Mouse (Mus musculus): ENCODE results near the gene Chad. TPM values are rescaled to one million over a fixed set of nuclear protein-coding genes. Genes with fewer than 3 reads are reported as not detected.

Gene Chad
- total and polyA plus RNA-seq, 2 experiments from 2014 or later: 0.44 TPM; not detected in 1

DNA sequence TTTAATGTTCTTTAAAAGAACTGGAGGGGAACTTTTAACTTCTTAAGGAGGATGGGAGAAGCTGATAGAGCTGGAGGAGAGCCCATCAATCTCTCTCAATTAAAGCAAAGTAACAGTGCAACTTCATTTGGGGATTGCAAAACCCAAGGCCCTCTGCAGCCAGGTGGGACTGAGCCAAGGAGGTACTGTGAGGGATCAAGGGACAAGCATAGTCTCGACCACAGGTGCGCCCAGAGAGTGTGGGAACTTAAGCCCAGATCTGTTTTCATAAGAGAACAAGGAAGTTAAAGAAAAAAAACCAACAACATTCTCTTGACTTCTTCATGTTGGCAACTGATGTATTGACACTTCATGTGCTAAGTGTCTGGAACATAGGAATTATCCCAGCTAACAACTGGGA lies 10.2 kb downstream of the Chad start:
- no peak overlapping the region for H3K9ac ChIP-seq
- no peak for DNase-seq
- WGBS: 88% methylated on average over 2 of the region's 2 CpGs
- H3K36me3 ChIP-seq (ENCODE audit: insufficient read depth): no peaks in the 10 kb centered on the region
- no peak overlapping the region for H3K4me2 ChIP-seq (ENCODE audit: low read depth)
- no peak for ATAC-seq
- no peak for TF ChIP-seq CTCF (IDR thresholded peaks at IDR 0.05; ENCODE audit: low read depth)
- H3K9me3 ChIP-seq (ENCODE audit: low read length): no peaks in the 10 kb centered on the region
- H3K27me3 ChIP-seq (ENCODE audit: insufficient read depth, low read length): no peaks in the 10 kb centered on the region
- H3K27ac ChIP-seq (ENCODE audit: low read depth, low read length): no peak overlapping the region
- no peak overlapping the region for H3K4me3 ChIP-seq (ENCODE audit: low read depth, low read length)
- no peaks in the 10 kb centered on the region for H3K4me1 ChIP-seq (ENCODE audit: insufficient read depth)

DNA sequence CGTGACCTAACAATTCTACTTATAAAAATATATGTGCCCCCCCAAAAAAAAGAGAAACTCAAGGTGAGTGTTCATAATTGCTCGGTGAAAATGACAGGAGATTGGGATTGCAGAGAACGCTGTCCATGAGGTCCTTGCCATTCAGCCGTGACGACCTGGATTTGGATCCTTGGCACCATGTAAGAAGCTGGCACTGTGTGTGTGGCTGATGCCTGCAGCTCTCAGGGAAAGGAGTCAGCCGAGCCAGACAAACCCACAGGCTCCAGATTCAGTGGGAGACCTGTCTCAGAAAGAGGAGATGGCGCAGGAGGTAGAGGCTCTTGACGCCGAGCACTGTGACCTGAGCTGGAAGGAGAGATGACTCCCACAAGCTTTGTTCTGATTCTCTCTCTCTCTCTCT lies 11.5 kb downstream of the Chad start:
- H3K4me3 ChIP-seq (ENCODE audit: low read depth, low read length): no peak overlapping the region
- no peak for DNase-seq
- WGBS: 84% methylated on average over 9 of the region's 9 CpGs

DNA sequence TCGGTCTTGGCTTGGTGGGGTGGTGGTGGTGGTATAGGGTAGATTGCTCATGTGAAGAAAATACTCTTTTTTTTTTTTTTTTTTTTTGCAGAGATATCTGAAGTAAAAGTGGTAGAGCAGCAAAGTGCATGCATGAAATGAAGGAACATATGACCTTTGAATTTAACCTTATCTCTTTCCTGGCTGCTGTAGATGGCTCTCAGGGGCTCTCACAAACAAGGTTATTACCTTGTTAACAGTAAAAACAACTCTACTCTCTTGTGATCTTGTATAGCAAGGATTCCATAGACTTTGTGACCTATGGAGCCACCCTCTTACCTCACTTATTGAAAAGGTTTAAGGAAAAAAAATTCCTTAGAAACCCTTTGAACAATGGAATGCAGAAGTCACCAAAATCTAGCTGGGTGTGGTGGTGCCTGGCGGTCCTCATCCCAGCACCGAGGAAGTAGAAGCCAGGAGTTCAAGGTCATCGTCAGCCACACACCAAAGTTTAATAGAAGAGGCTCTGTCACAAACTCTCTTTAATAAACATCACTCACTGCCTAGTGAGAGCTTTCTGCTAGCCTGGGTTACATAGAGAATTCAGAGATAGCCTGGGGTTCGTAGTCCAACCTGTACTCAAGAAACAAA lies 15.4 kb downstream of the Chad start:
- no peak for DNase-seq
- WGBS: 90% methylated on average over 5 of the region's 5 CpGs
- no peak for ATAC-seq
- no peaks in the 10 kb centered on the region for H3K36me3 ChIP-seq (ENCODE audit: insufficient read depth)
- H3K4me2 ChIP-seq (ENCODE audit: low read depth): no peak overlapping the region
- H3K9ac ChIP-seq: no peak overlapping the region
- no peaks in the 10 kb centered on the region for H3K9me3 ChIP-seq (ENCODE audit: low read length)
- no peak for TF ChIP-seq CTCF (IDR thresholded peaks at IDR 0.05; ENCODE audit: low read depth)
- H3K4me1 ChIP-seq (ENCODE audit: insufficient read depth): no peaks in the 10 kb centered on the region
- no peaks in the 10 kb centered on the region for H3K27me3 ChIP-seq (ENCODE audit: insufficient read depth, low read length)
- no peak overlapping the region for H3K4me3 ChIP-seq (ENCODE audit: low read depth, low read length)
- no peak overlapping the region for H3K27ac ChIP-seq (ENCODE audit: low read depth, low read length)

More for the DNA sequence above, 11.5 kb downstream of the Chad start:
- no peaks in the 10 kb centered on the region for H3K4me1 ChIP-seq (ENCODE audit: insufficient read depth)
- H3K27me3 ChIP-seq (ENCODE audit: insufficient read depth, low read length): no peaks in the 10 kb centered on the region
- TF ChIP-seq CTCF (IDR thresholded peaks at IDR 0.05; ENCODE audit: low read depth): no peak
- ATAC-seq: no peak
- H3K4me2 ChIP-seq (ENCODE audit: low read depth): no peak overlapping the region
- H3K36me3 ChIP-seq (ENCODE audit: insufficient read depth): no peaks in the 10 kb centered on the region
- no peaks in the 10 kb centered on the region for H3K9me3 ChIP-seq (ENCODE audit: low read length)
- H3K9ac ChIP-seq: no peak overlapping the region
- H3K27ac ChIP-seq (ENCODE audit: low read depth, low read length): no peak overlapping the region

DNA sequence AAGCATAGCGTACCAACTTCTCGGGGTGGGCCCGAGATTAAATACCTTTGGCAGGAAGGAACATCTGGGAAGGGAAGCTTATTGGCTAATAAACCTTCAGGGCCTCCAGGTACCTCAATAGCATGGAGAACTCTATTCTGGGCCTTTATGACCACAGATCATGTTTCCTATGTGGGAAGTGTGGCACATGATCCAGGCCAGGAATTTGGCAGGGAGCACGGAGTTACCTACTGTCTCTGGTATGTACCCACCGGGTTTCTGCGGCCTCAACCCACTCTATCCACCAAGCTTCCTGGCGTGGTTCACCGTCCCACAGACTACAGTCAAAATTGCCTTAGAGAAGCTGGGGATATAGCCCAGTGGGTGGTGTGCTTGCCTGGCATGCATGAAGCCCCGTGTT lies 20.2 kb downstream of the Chad start:
- Histone ChIP-seq H3K4me1 (ENCODE audit: insufficient read depth) (no peaks in the 10 kb centered on the region), H3K27me3 (ENCODE audit: insufficient read depth, low read length) (no peaks in the 10 kb centered on the region), H3K36me3 (ENCODE audit: insufficient read depth) (no peaks in the 10 kb centered on the region), H3K9me3 (ENCODE audit: low read length) (no peaks in the 10 kb centered on the region), H3K9ac (no peak overlapping the region), H3K4me2 (ENCODE audit: low read depth) (no peak overlapping the region), H3K27ac (ENCODE audit: low read depth, low read length) (no peak overlapping the region), H3K4me3 (ENCODE audit: low read depth, low read length) (no peak overlapping the region)
- no peak for DNase-seq
- 97% methylated on average over 9 of the region's 9 CpGs for WGBS
- ATAC-seq: no peak
- TF ChIP-seq CTCF (IDR thresholded peaks at IDR 0.05; ENCODE audit: low read depth): no peak

DNA sequence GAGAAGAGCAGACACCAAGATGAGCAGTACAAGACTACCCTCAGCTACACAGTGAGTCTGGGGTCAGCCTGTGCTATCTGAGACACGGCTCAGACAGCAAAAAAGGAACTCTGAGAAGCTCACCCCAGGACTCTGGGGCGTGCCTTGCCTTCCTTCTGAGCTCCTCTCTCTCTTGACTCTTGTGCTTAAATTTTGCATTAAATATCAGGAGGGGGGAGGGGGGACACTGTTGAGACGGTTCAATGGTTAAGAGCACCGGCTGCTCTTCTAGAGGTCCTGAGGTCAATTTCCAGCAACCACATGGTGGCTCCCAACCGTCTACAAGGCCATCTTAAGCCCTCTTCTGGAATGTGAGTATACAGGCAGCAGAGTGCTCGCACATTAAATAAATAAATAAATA lies 22.7 kb downstream of the Chad start:
- WGBS: 85% methylated on average over 6 of the region's 6 CpGs
- Histone ChIP-seq H3K4me1 (ENCODE audit: insufficient read depth) (no peaks in the 10 kb centered on the region), H3K36me3 (ENCODE audit: insufficient read depth) (no peaks in the 10 kb centered on the region), H3K4me2 (ENCODE audit: low read depth) (no peak overlapping the region), H3K4me3 (ENCODE audit: low read depth, low read length) (no peak overlapping the region), H3K27ac (ENCODE audit: low read depth, low read length) (no peak overlapping the region), H3K9me3 (ENCODE audit: low read length) (no peaks in the 10 kb centered on the region), H3K9ac (no peak overlapping the region), H3K27me3 (ENCODE audit: insufficient read depth, low read length) (no peaks in the 10 kb centered on the region)
- no peak for ATAC-seq
- no peak for TF ChIP-seq CTCF (IDR thresholded peaks at IDR 0.05; ENCODE audit: low read depth)
- DNase-seq: no peak

DNA sequence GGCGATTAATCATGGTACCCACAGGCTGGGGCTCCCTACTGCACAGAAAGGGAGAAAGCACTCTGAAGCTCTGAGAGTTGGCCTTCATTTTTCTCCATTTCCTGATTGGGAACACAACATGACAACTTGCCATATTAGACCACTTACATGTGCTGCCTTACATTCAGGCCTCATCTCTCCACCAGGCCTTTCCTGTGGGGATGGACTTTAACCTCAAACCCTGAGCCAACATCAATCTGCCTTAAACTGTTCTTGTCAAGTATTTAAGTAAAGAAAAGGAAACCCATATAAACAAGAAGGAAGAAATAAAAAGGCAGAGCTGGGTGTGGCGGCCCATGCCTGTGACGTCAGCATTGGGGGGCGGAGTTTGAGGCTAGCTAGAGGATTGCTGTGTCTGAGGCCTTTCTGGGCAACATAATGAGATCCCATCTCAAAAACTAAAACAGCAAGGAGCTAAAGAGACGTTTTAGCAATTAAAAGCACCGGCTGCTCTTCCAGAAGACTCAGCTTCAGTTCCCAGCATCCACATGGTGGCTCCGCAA lies 31.5 kb downstream of the Chad start:
- Histone ChIP-seq H3K36me3 (ENCODE audit: insufficient read depth) (no peaks in the 10 kb centered on the region), H3K9ac (no peak overlapping the region), H3K9me3 (ENCODE audit: low read length) (no peaks in the 10 kb centered on the region), H3K27me3 (ENCODE audit: insufficient read depth, low read length) (no peaks in the 10 kb centered on the region), H3K27ac (ENCODE audit: low read depth, low read length) (no peak overlapping the region), H3K4me1 (ENCODE audit: insufficient read depth) (no peaks in the 10 kb centered on the region), H3K4me3 (ENCODE audit: low read depth, low read length) (no peak overlapping the region), H3K4me2 (ENCODE audit: low read depth) (no peak overlapping the region)
- WGBS: 65% methylated on average over 7 of the region's 7 CpGs
- DNase-seq (no peak), ATAC-seq (no peak)
- TF ChIP-seq CTCF (IDR thresholded peaks at IDR 0.05; ENCODE audit: low read depth): no peak

DNA sequence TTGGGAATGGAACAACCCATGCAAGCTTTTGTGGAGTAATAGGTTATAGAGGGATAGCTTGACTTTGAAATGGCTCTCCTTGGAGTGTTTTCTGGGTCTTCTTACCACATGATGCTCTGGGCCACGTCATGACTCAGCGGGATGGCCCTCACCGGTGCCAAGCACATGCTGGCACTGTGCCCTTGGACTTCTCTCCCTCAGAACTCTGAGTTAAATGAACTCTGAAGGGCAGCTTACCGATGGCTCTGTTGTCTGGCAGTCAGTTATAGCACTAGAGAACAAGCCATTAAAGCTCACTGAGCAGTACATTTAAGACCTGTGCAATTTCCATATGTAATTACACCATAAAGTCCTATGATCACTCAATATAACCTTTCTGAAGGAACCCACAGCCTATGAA lies 32.5 kb downstream of the Chad start:
- no peak overlapping the region for H3K9ac ChIP-seq
- 58% methylated on average over 4 of the region's 4 CpGs for WGBS
- no peaks in the 10 kb centered on the region for H3K27me3 ChIP-seq (ENCODE audit: insufficient read depth, low read length)
- no peak overlapping the region for H3K4me3 ChIP-seq (ENCODE audit: low read depth, low read length)
- no peak overlapping the region for H3K4me2 ChIP-seq (ENCODE audit: low read depth)
- ATAC-seq (no peak), DNase-seq (no peak)
- no peak overlapping the region for H3K27ac ChIP-seq (ENCODE audit: low read depth, low read length)
- H3K9me3 ChIP-seq (ENCODE audit: low read length): no peaks in the 10 kb centered on the region
- H3K36me3 ChIP-seq (ENCODE audit: insufficient read depth): no peaks in the 10 kb centered on the region
- no peaks in the 10 kb centered on the region for H3K4me1 ChIP-seq (ENCODE audit: insufficient read depth)
- no peak for TF ChIP-seq CTCF (IDR thresholded peaks at IDR 0.05; ENCODE audit: low read depth)
